Mouse (Mus musculus) cortical plate, adult 2 months (tissue): ENCODE results near the gene Slbp.

Source experiments
- CTCF ChIP-seq: fragments of 200-500 bp; IDR thresholded peaks from 2 replicates; pipeline ENCODE4 v1.5.1; 2011; ENCODE audit warnings: mild to moderate bottlenecking, control low read depth, low read length; ENCODE audit not compliant: insufficient read depth; ENCODE audit errors: extremely low read depth
- POLR2A ChIP-seq: fragments of 200-500 bp; IDR thresholded peaks from 2 replicates; pipeline ENCODE4 v1.6.1; 2011; ENCODE audit warnings: mild to moderate bottlenecking, low read length, control low read depth; ENCODE audit not compliant: insufficient read depth; ENCODE audit errors: extremely low read depth

DNA sequence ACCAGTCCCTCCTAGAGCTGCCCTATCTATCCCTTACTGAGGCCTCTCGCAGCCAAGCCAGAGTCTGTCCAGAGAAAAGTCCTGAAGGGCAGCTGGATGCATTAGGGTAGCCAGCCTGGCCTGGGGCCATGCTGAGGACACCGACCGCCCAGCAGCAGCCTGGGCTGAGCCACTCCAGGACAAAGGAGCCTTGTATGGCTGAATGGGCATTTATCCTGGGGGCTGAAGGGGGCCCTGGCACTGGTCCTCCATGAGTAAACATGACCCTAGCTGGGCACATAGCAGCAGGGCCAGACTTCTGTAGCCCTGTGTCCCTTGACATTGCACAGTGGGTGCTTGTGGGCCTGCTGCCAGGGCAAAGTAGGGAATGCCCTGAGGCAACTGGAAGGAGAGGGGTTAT is 22.1 kb upstream of the Slbp start:
- TF ChIP-seq CTCF, result no peak
- TF ChIP-seq POLR2A, result no peak
